Mouse (Mus musculus) thymus, adult 2 months (tissue): ENCODE measurements around the gene Arhgdig. TPM values are rescaled to one million over a fixed set of nuclear protein-coding genes. Genes with fewer than 3 reads are reported as not detected.

Experiments used
- DNase-seq: peaks from one replicate; pipeline ENCODE4 v3.0.0; 2021
- H3K27ac ChIP-seq: fragments of 200-500 bp; 2 replicates; pipeline ENCODE4 v1.5.1; 2012; ENCODE audit warnings: low read length, control low read depth; ENCODE audit not compliant: control insufficient read depth, insufficient read depth
- H3K27me3 ChIP-seq: fragments of 200-500 bp; 2 replicates; pipeline ENCODE4 v1.6.1; 2012; ENCODE audit warnings: mild to moderate bottlenecking, low read length, moderate library complexity, mixed read lengths; ENCODE audit not compliant: control insufficient read depth, insufficient read depth
- H3K36me3 ChIP-seq: fragments of 200-500 bp; 2 replicates; pipeline ENCODE4 v1.6.1; 2012; ENCODE audit warnings: mild to moderate bottlenecking, low read length, moderate library complexity; ENCODE audit not compliant: control insufficient read depth, insufficient read depth
- H3K4me1 ChIP-seq: fragments of 200-500 bp; replicated peaks from 2 replicates; pipeline ENCODE4 v1.6.1; 2012; ENCODE audit warnings: low read length; ENCODE audit not compliant: control insufficient read depth, insufficient read depth
- H3K4me3 ChIP-seq: fragments of 200-500 bp; 2 replicates; pipeline ENCODE4 v1.5.1; 2012; ENCODE audit warnings: mild to moderate bottlenecking, low read length, control low read depth, moderate library complexity; ENCODE audit not compliant: control insufficient read depth, insufficient read depth
- CTCF ChIP-seq: fragments of 200-500 bp; IDR thresholded peaks from 2 replicates; pipeline ENCODE4 v1.5.1; 2012; ENCODE audit warnings: mild to moderate bottlenecking, control low read depth, low read length, moderate library complexity, borderline replicate concordance; ENCODE audit not compliant: control insufficient read depth, poor library complexity, insufficient read depth; ENCODE audit errors: extremely low read depth
- POLR2A ChIP-seq: fragments of 200-500 bp; IDR thresholded peaks from 2 replicates; pipeline ENCODE4 v1.6.1; 2012; ENCODE audit warnings: mild to moderate bottlenecking, low read length, control low read depth, moderate library complexity; ENCODE audit not compliant: control insufficient read depth, poor library complexity, insufficient read depth; ENCODE audit errors: extremely low read depth
- WGBS: fragments of 180-500 bp; shearing (Covaris S2); methylation state at CpG from one replicate; pipeline ENCODE4 v1.1.7; 2018; 5-methylcytosine and 5-hydroxymethylcytosine counted together
- polyA plus RNA-seq: library from polyadenylated mRNA; depleted of rRNA; stranded (reverse); fragments of >200 nt; gene quantifications from 2 replicates; pipeline ENCODE4 v1.2.3, GENCODE M21; 2012; rRNA removed

Gene Arhgdig
- polyA plus RNA-seq, 1 experiment, result 0.77 TPM

GRCm38 (mm10) chr17:26168039-26168438 is 39.5 kb downstream of the Arhgdig start:
- no peaks in the 10 kb centered on the region for H3K36me3 ChIP-seq
- no peak for TF ChIP-seq CTCF
- no peak for TF ChIP-seq POLR2A
- no peaks in the 10 kb centered on the region for H3K27me3 ChIP-seq
- no peak overlapping the region for H3K4me3 ChIP-seq
- DNase-seq, result peak; percentile 43
- H3K27ac ChIP-seq, result no peak overlapping the region; the same call in 1 of the 2 replicates
- no peaks in the 10 kb centered on the region for H3K4me1 ChIP-seq
- WGBS, result 9% methylated on average over 2 of the region's 2 CpGs

- Histone ChIP-seq H3K4me3 (no peak overlapping the region), H3K27ac (no peak overlapping the region), H3K4me1 (no peaks in the 10 kb centered on the region), H3K36me3 (no peaks in the 10 kb centered on the region), H3K27me3 (no peaks in the 10 kb centered on the region)
- WGBS, result 92% methylated on average over 1 of the region's 1 CpGs
- no peak for TF ChIP-seq POLR2A
- TF ChIP-seq CTCF, result no peak
- DNase-seq, result no peak
Measured at GRCm38 (mm10) chr17:26162736-26163135, 44.9 kb downstream of the Arhgdig start.

GRCm38 (mm10) chr17:26151886-26152630 is 55.5 kb downstream of the Arhgdig start:
- H3K4me3 ChIP-seq, result no peak overlapping the region
- WGBS, result 97% methylated on average over 2 of the region's 2 CpGs
- H3K4me1 ChIP-seq, result no peaks in the 10 kb centered on the region
- TF ChIP-seq POLR2A (no peak), CTCF (no peak)
- H3K27me3 ChIP-seq, result no peaks in the 10 kb centered on the region
- H3K27ac ChIP-seq, result no peak overlapping the region
- H3K36me3 ChIP-seq, result peaks cover 32% of the 10 kb centered on the region
- no peak for DNase-seq

Other genes starting within 250 kb of the Arhgdig start
- gene Capn15, start 222.0 kb downstream of the Arhgdig start, polyA plus RNA-seq, result 80.7 and 82.6 TPM in 2 replicates
- gene Rab11fip3, start 138.2 kb downstream of the Arhgdig start, polyA plus RNA-seq, result 25.2 and 26.2 TPM in 2 replicates
- gene Decr2, start 117.4 kb downstream of the Arhgdig start, polyA plus RNA-seq, result 10.0 and 11.5 TPM in 2 replicates
- gene Nme4, start 112.2 kb downstream of the Arhgdig start, polyA plus RNA-seq, result 30.9 and 33.1 TPM in 2 replicates
- 38.2 and 43.2 TPM in 2 replicates for gene Tmem8, start 94.5 kb downstream of the Arhgdig start, polyA plus RNA-seq
- 80.0 and 82.6 TPM in 2 replicates for gene Mrpl28, start 84.3 kb downstream of the Arhgdig start, polyA plus RNA-seq
- 38.0 and 40.1 TPM in 2 replicates for gene Axin1, start 69.1 kb downstream of the Arhgdig start, polyA plus RNA-seq
- gene Pdia2, start 8.7 kb downstream of the Arhgdig start, polyA plus RNA-seq, result not detected in 2 replicates
- 9.2 and 10.6 TPM in 2 replicates for gene Rgs11, start 4.8 kb downstream of the Arhgdig start, polyA plus RNA-seq
- 18.9 and 24.3 TPM in 2 replicates for gene Fam234a, start 36.5 kb upstream of the Arhgdig start, polyA plus RNA-seq
- gene Luc7l, start 45.1 kb upstream of the Arhgdig start, polyA plus RNA-seq, result 36.7 and 38.8 TPM in 2 replicates
- gene Neurl1b, start 207.0 kb upstream of the Arhgdig start, polyA plus RNA-seq, result 26.2 and 69.9 TPM in 2 replicates